Mouse (Mus musculus) liver, embryonic 14.5 days (tissue): Measurements from ENCODE around the gene Ssbp2. TPM values are rescaled to one million over a fixed set of nuclear protein-coding genes. Genes with fewer than 3 reads are reported as not detected.
A peak's percentile ranks its signal among the peaks of the same experiment; 100 is the strongest.

Source experiments
- ATAC-seq: fragments of 200-750 bp; cut with Nextera tagmentation; 2 replicates; pipeline ENCODE4 v1.8.0; 2017; ENCODE audit warnings: moderate number of reproducible peaks, mild to moderate bottlenecking, moderate library complexity; ENCODE audit not compliant: insufficient read depth
- DNase-seq, 3 experiments: peaks; one replicate each; pipeline ENCODE4 v3.0.0-alpha.2; 2012 to 2013; ENCODE audit warnings: low read depth in 3 of 3, low spot score in 3 of 3
- H3K27ac ChIP-seq: fragments of 300-500 bp; sonication (generic); 2 replicates; pipeline ENCODE4 v1.5.1; 2014; ENCODE audit warnings: moderate library complexity, mild to moderate bottlenecking, control low read depth, inconsistent platforms
- H3K27me3 ChIP-seq: fragments of 300-500 bp; sonication (generic); 2 replicates; pipeline ENCODE4 v1.6.1; 2014; ENCODE audit warnings: mild to moderate bottlenecking, low read length, moderate library complexity; ENCODE audit not compliant: control insufficient read depth, insufficient read depth
- H3K36me3 ChIP-seq: fragments of 300-500 bp; sonication (generic); replicated peaks from 2 replicates; pipeline ENCODE4 v1.6.1; 2014; ENCODE audit warnings: low read depth; ENCODE audit not compliant: control insufficient read depth, insufficient read depth
- H3K4me1 ChIP-seq, 2 experiments: fragments of 200-500 bp in 1 of 2; fragments of 300-500 bp in 1 of 2; sonication (generic) in 1 of 2; replicated peaks; 2 replicates each; pipeline ENCODE4 v1.6.1; 2012 to 2014; ENCODE audit warnings: antibody characterized with exemption in 1 of 2, inconsistent platforms in 1 of 2, low read length in 1 of 2; ENCODE audit not compliant: control insufficient read depth in 2 of 2, insufficient read depth in 2 of 2
- H3K4me2 ChIP-seq: fragments of 300-500 bp; sonication (generic); 2 replicates; pipeline ENCODE4 v1.6.1; 2014; ENCODE audit warnings: low read depth, mild to moderate bottlenecking, control low read depth, moderate library complexity
- H3K4me3 ChIP-seq, 2 experiments: fragments of 200-500 bp in 1 of 2; fragments of 300-500 bp in 1 of 2; sonication (generic) in 1 of 2; 2 replicates each; pipeline ENCODE4 v1.5.1; 2012 to 2014; ENCODE audit warnings: low read depth in 2 of 2, low read length in 2 of 2, mild to moderate bottlenecking in 2 of 2, control low read depth in 1 of 2, inconsistent platforms in 1 of 2, moderate library complexity in 1 of 2; ENCODE audit not compliant: insufficient read depth in 1 of 2
- H3K9ac ChIP-seq: fragments of 300-500 bp; sonication (generic); replicated peaks from 2 replicates; pipeline ENCODE4 v1.6.1; 2014; ENCODE audit warnings: mild to moderate bottlenecking, control low read depth, moderate library complexity
- H3K9me3 ChIP-seq: fragments of 300-500 bp; sonication (generic); 2 replicates; pipeline ENCODE4 v1.6.1; 2016; ENCODE audit warnings: low read length, mixed read lengths; ENCODE audit not compliant: control insufficient read depth
- CTCF ChIP-seq: IDR thresholded peaks from 2 replicates; pipeline ENCODE4 v1.5.1; 2016; ENCODE audit warnings: antibody characterized with exemption, low read depth, control low read depth
- EP300 ChIP-seq: IDR thresholded peaks from 2 replicates; pipeline ENCODE4 v1.6.1; 2016; ENCODE audit warnings: antibody characterized with exemption, low read depth
- WGBS: fragments of 180-500 bp; shearing (Covaris S2); extraction: QIAGEN DNeasy Blood & Tissue Kit; methylation state at CpG from one replicate; pipeline ENCODE4 v1.1.7; 2014; ENCODE audit not compliant: insufficient replicate concordance; 5-methylcytosine and 5-hydroxymethylcytosine counted together
- polyA plus RNA-seq, 2 experiments: library from polyadenylated mRNA; depleted of rRNA in 1 of 2; stranded (reverse) in 1 of 2; unstranded in 1 of 2; fragments of >200 nt; fragmentation: Nextera tagmentation in 1 of 2; extraction: Ambion mirVana in 1 of 2; gene quantifications; 2 replicates each; pipeline versions ENCODE4 v1.2.1 to v1.2.3; 2012 to 2014

Gene Ssbp2
- polyA plus RNA-seq, 2 experiments: 23.7 to 43.0 TPM

- Histone ChIP-seq H3K4me3 (no peak overlapping the region), H3K4me2 (no peak overlapping the region), H3K36me3 (peaks cover 4% of the 10 kb centered on the region), H3K4me1 (no peaks in the 10 kb centered on the region), H3K9ac (no peak overlapping the region), H3K9me3 (no peaks in the 10 kb centered on the region), H3K27ac (no peak overlapping the region), H3K27me3 (no peaks in the 10 kb centered on the region)
- ATAC-seq (no peak), DNase-seq (no peak)
- WGBS: 69% methylated on average over 7 of the region's 7 CpGs
- no peak for TF ChIP-seq CTCF
- no peak for TF ChIP-seq EP300
Observed at GRCm38 (mm10) chr13:91693615-91694014, 233.5 kb downstream of the Ssbp2 start.

GRCm38 (mm10) chr13:91695406-91695805 lies 235.3 kb downstream of the Ssbp2 start:
- Histone ChIP-seq H3K36me3 (no peaks in the 10 kb centered on the region), H3K27ac (no peak overlapping the region), H3K4me1 (no peaks in the 10 kb centered on the region), H3K27me3 (no peaks in the 10 kb centered on the region), H3K9ac (no peak overlapping the region), H3K4me2 (no peak overlapping the region), H3K9me3 (no peaks in the 10 kb centered on the region), H3K4me3 (no peak overlapping the region)
- no peak for DNase-seq
- no peak for ATAC-seq
- no peak for TF ChIP-seq CTCF
- 69% methylated on average over 2 of the region's 2 CpGs for WGBS

- H3K9me3 ChIP-seq: no peaks in the 10 kb centered on the region
- WGBS: 71% methylated on average over 2 of the region's 2 CpGs
- no peak overlapping the region for H3K4me2 ChIP-seq
- H3K9ac ChIP-seq: no peak overlapping the region
- H3K4me1 ChIP-seq: peaks cover 0 to 1% of the 10 kb centered on the region in 2 experiments; a peak in 1 of 4 replicates
- no peaks in the 10 kb centered on the region for H3K27me3 ChIP-seq
- H3K4me3 ChIP-seq: no peak overlapping the region
- no peaks in the 10 kb centered on the region for H3K36me3 ChIP-seq
- no peak for DNase-seq
- no peak for ATAC-seq
- no peak overlapping the region for H3K27ac ChIP-seq
- TF ChIP-seq CTCF (no peak), EP300 (no peak)
Observed at GRCm38 (mm10) chr13:91696109-91696645, 236.1 kb downstream of the Ssbp2 start.

- WGBS: 38% methylated on average over 3 of the region's 3 CpGs
- Histone ChIP-seq H3K27ac (no peak overlapping the region), H3K4me1 (peaks cover 0 to 2% of the 10 kb centered on the region in 2 experiments; a peak in 1 of 4 replicates), H3K36me3 (no peaks in the 10 kb centered on the region), H3K27me3 (no peaks in the 10 kb centered on the region), H3K4me3 (no peak overlapping the region), H3K9ac (no peak overlapping the region), H3K9me3 (no peaks in the 10 kb centered on the region), H3K4me2 (no peak overlapping the region)
- ATAC-seq (no peak), DNase-seq (peak; percentile 22 to 35 (median 26))
- peak; percentile 64 for TF ChIP-seq CTCF
- TF ChIP-seq EP300: no peak
Observed at GRCm38 (mm10) chr13:91697011-91697410, 236.9 kb downstream of the Ssbp2 start.

GRCm38 (mm10) chr13:91702337-91702736 lies 242.3 kb downstream of the Ssbp2 start:
- Histone ChIP-seq H3K9ac (no peak overlapping the region), H3K36me3 (no peaks in the 10 kb centered on the region), H3K27me3 (no peaks in the 10 kb centered on the region), H3K27ac (no peak overlapping the region), H3K4me2 (no peak overlapping the region), H3K9me3 (no peaks in the 10 kb centered on the region), H3K4me1 (peaks cover 0 to 2% of the 10 kb centered on the region in 2 experiments; a peak in 1 of 4 replicates), H3K4me3 (no peak overlapping the region)
- TF ChIP-seq EP300 (no peak), CTCF (no peak)
- WGBS: 40% methylated on average over 6 of the region's 6 CpGs
- DNase-seq (no peak), ATAC-seq (peak; percentile 47; the same call in 1 of the 2 replicates)
